Mouse (Mus musculus) adrenal gland, postnatal 36 days (tissue): ENCODE measurements around the gene 2310022A10Rik. TPM values are rescaled to one million over a fixed set of nuclear protein-coding genes. Genes with fewer than 3 reads are reported as not detected.

Experiments used
- DNase-seq, 2 experiments: peaks; one replicate each; pipeline ENCODE4 v3.0.0; 2021; ENCODE audit warnings: mixed read lengths in 1 of 2
- long read RNA-seq, 2 experiments: library from polyadenylated mRNA; stranded (forward); transcript quantifications; one replicate each; pipeline ENCODE4 v2.0.0; 2021; ENCODE audit warnings: borderline sequencing depth in 2 of 2
- total RNA-seq, 2 experiments: library from RNA; stranded (reverse); gene quantifications; 2 replicates each; pipeline ENCODE4 v1.2.3; 2021

The 2310022A10Rik gene
- total RNA-seq: 10 to 100 TPM; 15.0 to 15.8 TPM
- long read RNA-seq, experiment 1, partial matches to known transcripts: 2 of 16 reads
- long read RNA-seq, experiment 1, other reads (novel, unspliced or antisense): 8 of 16 reads
- long read RNA-seq, experiment 2, partial matches to known transcripts: 2 of 6 reads
- long read RNA-seq, experiment 2, other reads (novel, unspliced or antisense): 1 of 6 reads

GRCm38 (mm10) chr7:27552931-27553513 is at the start of gene 2310022A10Rik, which contains the start of gene Pld3:
TSS of gene 2310022A10Rik (plus strand) at chr7:27553233.
TSS of gene Pld3 (minus strand) at chr7:27553218.
- DNase-seq: peak; percentile 96 to 97

DNA sequence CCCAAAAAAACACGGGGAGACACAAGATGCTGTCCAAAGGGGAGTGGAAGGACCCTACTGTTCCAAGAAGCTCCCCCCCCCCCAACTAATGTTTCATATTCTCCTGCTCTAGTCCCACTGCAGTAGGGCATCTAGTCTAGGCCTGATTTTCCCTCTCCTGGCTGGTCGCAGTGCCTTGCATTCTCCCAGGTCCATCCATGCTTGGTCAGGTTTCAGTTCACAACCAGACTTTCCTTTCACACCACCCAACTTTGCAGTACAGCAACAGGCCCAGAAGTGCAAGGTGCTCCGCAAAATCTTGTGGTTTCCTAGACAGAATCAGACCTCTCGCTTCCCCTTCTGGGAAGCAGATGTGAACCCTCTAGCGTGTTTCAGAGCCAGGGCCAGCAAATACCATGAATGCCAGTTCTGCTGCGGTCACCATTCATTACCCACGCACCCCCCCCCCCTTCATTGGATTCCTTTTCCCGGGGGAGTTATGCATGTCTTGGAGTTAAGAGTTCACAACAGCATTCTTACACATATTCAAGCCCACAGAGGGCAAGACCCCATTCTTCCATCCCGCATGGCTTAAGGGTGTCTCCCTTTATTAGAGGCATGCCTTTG is 46.2 kb upstream of the 2310022A10Rik start:
- no peak for DNase-seq

GRCm38 (mm10) chr7:27507711-27508647 is 45.1 kb upstream of the 2310022A10Rik start:
- peak; percentile 100 for DNase-seq

DNA sequence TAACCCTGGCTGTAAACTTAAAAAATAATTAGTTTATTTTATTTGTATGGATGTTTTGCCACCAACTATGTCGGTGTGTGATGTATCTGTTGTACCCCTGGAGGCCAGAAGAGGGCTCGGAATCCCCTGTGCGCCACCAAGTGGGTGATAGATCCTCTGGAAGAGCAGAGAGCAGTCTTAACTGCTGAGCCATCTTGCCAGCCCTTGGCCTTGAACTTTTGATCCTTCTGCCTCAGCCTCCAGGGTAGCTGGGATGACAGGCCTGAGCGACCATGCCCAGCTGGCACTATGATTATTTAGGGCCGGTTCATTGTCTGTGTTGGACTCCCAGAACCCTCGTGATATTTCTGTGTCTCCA is 44.4 kb upstream of the 2310022A10Rik start:
- peak; percentile 77 to 83 for DNase-seq

DNA sequence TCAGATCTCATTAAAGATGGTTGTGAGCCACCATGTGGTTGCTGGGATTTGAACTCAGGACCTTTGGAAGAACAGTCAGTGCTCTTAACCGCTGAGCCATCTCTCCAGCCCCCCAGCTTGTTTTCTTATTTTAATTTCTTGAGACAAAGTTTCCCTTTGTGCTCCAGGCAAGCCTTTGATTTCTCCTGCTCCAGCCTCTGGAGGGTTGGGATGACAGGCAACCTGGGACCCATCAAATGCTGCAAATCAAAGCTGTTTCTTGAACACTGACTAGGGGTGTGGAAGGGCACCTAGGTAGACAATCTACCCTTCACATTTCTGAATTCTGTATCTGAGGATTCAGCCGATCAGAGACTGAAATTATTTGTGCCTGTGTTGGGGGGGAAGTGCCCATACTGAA is 42.2 kb upstream of the 2310022A10Rik start:
- no peak for DNase-seq

DNA sequence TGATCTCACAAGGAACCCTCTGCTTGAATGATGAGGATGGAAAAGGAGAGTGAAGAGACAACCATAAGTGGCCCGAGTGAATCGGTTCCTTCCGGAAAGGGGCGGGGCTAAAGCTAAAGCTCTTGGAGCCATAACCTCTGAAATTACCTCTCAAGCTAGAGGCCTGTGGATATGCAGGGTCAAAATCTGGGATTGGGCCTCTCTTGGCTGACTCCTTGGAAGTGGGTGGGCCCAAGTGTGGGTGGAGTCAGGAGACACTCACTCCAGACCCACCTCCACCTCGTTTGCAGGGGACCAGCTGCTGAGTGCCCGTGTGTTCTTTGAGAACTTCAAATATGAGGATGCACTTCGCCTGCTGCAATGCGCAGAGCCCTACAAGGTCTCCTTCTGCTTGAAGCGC is 38.1 kb upstream of the 2310022A10Rik start:
- no peak for DNase-seq

GRCm38 (mm10) chr7:27518314-27518713 is 34.7 kb upstream of the 2310022A10Rik start:
- no peak for DNase-seq

GRCm38 (mm10) chr7:27520104-27520503 is 32.9 kb upstream of the 2310022A10Rik start:
- no peak for DNase-seq

DNA sequence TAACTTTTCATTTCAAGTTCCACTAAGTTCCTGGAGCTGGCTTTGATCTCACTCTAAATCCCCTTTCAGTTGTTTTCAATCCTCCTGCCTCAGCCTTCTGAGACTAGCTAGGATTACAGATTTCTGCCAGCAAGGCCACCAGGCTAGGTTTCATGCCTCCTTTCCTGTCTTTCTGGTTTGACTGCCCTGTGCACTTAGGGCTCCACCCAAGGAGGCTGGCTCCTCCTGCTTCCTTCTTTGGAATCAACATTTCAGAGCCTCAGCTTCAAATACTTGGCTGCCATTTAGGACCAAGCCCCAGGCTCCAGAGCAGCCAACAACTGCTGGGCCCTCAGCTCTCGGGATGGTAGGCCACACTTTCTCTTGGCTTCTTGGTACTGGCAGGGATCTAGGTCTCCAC is 32.4 kb upstream of the 2310022A10Rik start:
- no peak for DNase-seq

GRCm38 (mm10) chr7:27522967-27523366 is 30.1 kb upstream of the 2310022A10Rik start, which contains the start of gene Hipk4:
TSS of gene Hipk4 (plus strand) at chr7:27523267.
- no peak for DNase-seq

- no peak for DNase-seq
These were observed 29.2 kb upstream of the 2310022A10Rik start for GRCm38 (mm10) chr7:27523805-27524204.

DNA sequence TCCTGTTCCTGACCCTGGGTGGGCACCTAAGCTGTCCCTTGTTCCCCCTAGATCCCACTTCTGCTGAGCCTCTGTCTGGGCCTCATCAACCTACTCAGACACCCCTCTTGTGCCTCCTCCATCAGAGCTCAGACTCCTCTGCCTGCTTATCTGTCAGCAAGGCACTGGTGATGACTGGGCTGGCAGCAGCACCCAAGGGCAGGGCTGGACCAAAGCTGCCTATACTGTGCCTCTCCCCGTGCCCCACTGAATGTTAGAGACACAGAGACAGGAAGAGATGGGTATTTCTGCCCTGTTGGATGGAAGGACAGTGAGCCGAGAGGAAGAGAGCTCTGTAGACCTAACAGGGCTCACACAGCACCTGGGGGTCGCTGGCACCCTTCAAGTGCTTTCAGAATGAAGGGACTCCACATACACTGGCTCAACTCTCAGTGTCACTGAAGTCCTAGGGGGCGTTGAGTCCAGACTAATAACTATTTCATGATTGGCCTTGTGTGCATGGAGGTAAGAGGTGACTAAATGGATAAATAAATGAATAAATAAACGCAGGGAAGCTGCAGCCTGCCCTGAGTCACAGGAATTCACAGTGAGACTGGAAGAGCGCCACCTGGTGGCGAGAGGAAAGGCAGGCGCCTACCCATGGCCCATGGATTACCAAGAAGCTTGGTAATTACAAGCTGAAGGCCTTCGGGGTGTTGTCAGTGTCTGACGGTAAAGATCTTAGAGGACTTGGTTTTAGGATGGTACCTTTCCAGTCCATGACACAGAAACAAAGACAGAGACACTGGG is 26.8 kb upstream of the 2310022A10Rik start:
- DNase-seq: peak; percentile 84 to 85

GRCm38 (mm10) chr7:27529070-27529469 is 24.0 kb upstream of the 2310022A10Rik start:
- DNase-seq: no peak

GRCm38 (mm10) chr7:27530937-27531336 is 22.1 kb upstream of the 2310022A10Rik start:
- no peak for DNase-seq

DNA sequence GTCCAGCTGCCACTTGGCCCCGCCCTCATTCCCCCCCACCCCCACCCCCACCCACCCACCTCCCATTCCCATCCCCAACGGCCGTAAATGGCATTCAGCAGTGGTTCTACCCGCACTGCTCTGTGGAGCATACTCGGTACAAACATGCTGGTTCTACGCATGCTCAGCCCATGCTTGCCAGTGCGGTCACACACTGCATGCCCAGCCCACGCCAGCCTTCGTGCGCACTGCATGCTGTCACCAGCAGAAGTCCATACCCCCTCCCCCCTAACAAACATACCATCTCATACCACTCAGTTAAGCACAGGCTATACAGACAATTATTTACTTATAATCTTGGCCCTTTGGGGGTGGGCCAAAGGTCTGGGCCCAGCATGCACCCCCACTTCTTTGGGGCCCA is 21.3 kb upstream of the 2310022A10Rik start:
- no peak for DNase-seq

GRCm38 (mm10) chr7:27532480-27533050 is 20.5 kb upstream of the 2310022A10Rik start:
- DNase-seq: no peak

DNA sequence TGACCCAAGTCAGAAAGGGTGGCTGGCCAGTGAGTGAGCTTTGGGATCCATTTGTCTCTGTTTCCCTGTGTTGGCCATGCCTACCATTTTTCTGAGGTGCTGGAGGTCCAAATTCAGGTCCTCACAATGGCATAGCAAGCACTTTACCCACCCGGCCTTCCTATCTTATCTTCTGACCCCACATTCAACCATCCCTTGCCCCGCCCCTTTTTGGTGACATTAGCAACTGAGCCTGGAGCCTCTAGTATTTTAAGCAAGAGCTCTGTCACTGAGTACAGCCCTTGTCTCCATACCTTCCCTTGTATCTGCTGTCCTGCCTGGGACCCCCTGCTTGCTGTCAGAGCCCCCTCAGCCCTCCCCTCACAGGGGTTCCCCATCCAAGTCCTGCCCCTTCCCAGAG is 17.6 kb upstream of the 2310022A10Rik start:
- no peak for DNase-seq

- no peak for DNase-seq
These were observed 16.4 kb upstream of the 2310022A10Rik start for GRCm38 (mm10) chr7:27536618-27537017.

DNA sequence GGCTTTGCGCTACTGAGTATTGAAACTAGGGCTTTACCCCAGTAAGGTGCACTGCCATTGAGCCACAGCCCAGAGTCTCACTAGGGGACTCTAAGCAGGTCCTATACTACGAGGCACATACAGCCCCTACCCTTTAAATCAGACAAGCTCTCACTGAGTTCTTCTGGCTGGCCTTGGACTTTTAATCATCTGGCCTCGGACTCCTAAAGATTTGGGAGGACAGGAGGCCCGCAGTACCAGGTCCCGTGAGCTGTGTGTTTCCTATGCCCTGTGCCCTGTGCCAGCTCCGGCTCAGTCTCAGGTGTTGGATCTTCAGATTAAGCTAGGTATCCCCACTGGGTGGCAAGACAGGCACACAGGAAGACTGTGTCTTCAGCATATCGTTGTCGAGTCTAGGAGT is 15.0 kb upstream of the 2310022A10Rik start:
- DNase-seq: peak; percentile 21 to 43

- no peak for DNase-seq
These were observed 14.2 kb upstream of the 2310022A10Rik start for GRCm38 (mm10) chr7:27538797-27539196.

GRCm38 (mm10) chr7:27540521-27540920 is 12.5 kb upstream of the 2310022A10Rik start:
- DNase-seq: peak in 1 of 2 experiments; percentile 26
